Comparison of ENCODE assay signal across 19 mouse cellular contexts in genomic region chr9:116909511-116909910, GRCm38 (mm10).
DNase-seq lines count a peak whose midpoint lies in the region; TF ChIP-seq lines count a peak whose summit lies in the region.
"Had no signal": no experiment of that assay in that cellular context is flagged by ENCODE, and none has a peak within 500 bp of the region (broad histone marks: within the 10 kb centered on the region; RNA-seq: fewer than 3 reads in every experiment).

No protein-coding gene starts in this region.

- H3ac ChIP-seq in C2C12 (ENCODE audit: control insufficient read depth, insufficient read length, low read depth) (no peak overlapping the region), myocyte (ENCODE audit: control insufficient read depth, insufficient read length) (no peak overlapping the region)

- intact Hi-C loops in gastrocnemius, adult 2 months (cut with DNase I), result no loop called here

- TF ChIP-seq POLR2A in myocyte (IDR thresholded peaks at IDR 0.05; ENCODE audit: insufficient read length, low read depth), result no peak

- H3K27ac ChIP-seq in gastrocnemius, adult 2 months, result no peak overlapping the region; the same call in 1 of the 2 replicates
- H3K27ac ChIP-seq: forebrain, embryonic 13.5 days; heart, adult 2 months; hindbrain, embryonic 12.5 days had no signal

- no peaks in the 10 kb centered on the region for H3K79me3 ChIP-seq in C2C12 (ENCODE audit: low read depth)

- H3K79me2 ChIP-seq in C2C12 (ENCODE audit: control insufficient read depth, insufficient read depth), result no peaks in the 10 kb centered on the region
- no peaks in the 10 kb centered on the region for H3K79me2 ChIP-seq in myocyte (ENCODE audit: control insufficient read depth, insufficient read depth)

- no peaks in the 10 kb centered on the region for H3K27me3 ChIP-seq in C2C12 (ENCODE audit: control insufficient read depth, insufficient read depth, insufficient read length)
- H3K27me3 ChIP-seq in myocyte (ENCODE audit: control insufficient read depth, insufficient read depth, insufficient read length), result no peaks in the 10 kb centered on the region
- H3K27me3 ChIP-seq: heart, embryonic 12.5 days had no signal

- DNase-seq in gastrocnemius, adult 2 months, result peak; percentile 18
- DNase-seq in gastrocnemius, postnatal 4 days (ENCODE audit: low spot score in 2 of 2), result no peak
- DNase-seq in NIH3T3 (ENCODE audit: low read depth), result peak; percentile 11
- DNase-seq in lung, postnatal 36 days, result no peak
- no peak for DNase-seq in thymus, postnatal 25 days
- DNase-seq: adrenal gland, adult 8-10 months; B cell, adult 2 months; cerebellum, adult 11 months; cerebellum, adult 9-10 months; cerebellum, postnatal 25 days; forebrain, postnatal 0 days; heart, adult 2 months; heart, postnatal 4 days; kidney, adult 8-10 months had no signal

- H3K36me3 ChIP-seq in C2C12 (ENCODE audit: control insufficient read depth, insufficient read depth), result no peaks in the 10 kb centered on the region
- no peaks in the 10 kb centered on the region for H3K36me3 ChIP-seq in myocyte (ENCODE audit: control insufficient read depth, insufficient read depth)
- H3K36me3 ChIP-seq: heart, embryonic 12.5 days; hindbrain, embryonic 12.5 days had no signal

- H3K4me2 ChIP-seq in myocyte (ENCODE audit: low read depth), result peak overlapping the region; percentile 48
- H3K4me2 ChIP-seq: forebrain, embryonic 13.5 days; heart, embryonic 12.5 days; hindbrain, embryonic 12.5 days had no signal

- TF ChIP-seq CTCF in gastrocnemius, adult 2 months (IDR thresholded peaks at IDR 0.05), result no peak
- no peak for TF ChIP-seq CTCF in C2C12 (IDR thresholded peaks at IDR 0.05; ENCODE audit: control insufficient read depth, insufficient read depth, insufficient read length)

- no peak overlapping the region for H3K4me3 ChIP-seq in gastrocnemius, adult 2 months
- H3K4me3 ChIP-seq in C2C12 (ENCODE audit: insufficient read depth, poor library complexity, severe bottlenecking) (no peak overlapping the region), myocyte (no peak overlapping the region)
- H3K4me3 ChIP-seq: forebrain, embryonic 13.5 days; heart, adult 2 months; heart, embryonic 12.5 days; hindbrain, embryonic 12.5 days had no signal

TF ChIP-seq in C2C12, 6 proteins besides CTCF, POLR2A, EP300 and RAD21:
- TF ChIP-seq CEBPB (IDR thresholded peaks at IDR 0.05; ENCODE audit: low read depth), result peak; percentile 17
- no peak for TF ChIP-seq MYOD1 (IDR thresholded peaks at IDR 0.05; ENCODE audit: control insufficient read depth, insufficient read length, low read depth)
- no peak for TF ChIP-seq USF1 (IDR thresholded peaks at IDR 0.05; ENCODE audit: low read depth)

TF ChIP-seq in myocyte, 11 proteins besides CTCF, POLR2A, EP300 and RAD21:
- TF ChIP-seq USF1 (IDR thresholded peaks at IDR 0.05; ENCODE audit: low read depth) (no peak), CEBPB (IDR thresholded peaks at IDR 0.05; ENCODE audit: insufficient read depth, poor library complexity, severe bottlenecking) (peak; percentile 48; the same call in 1 of the 2 replicates)

Comparison
In these comparisons a context has a peak if more than half of its experiments do, and no peak if none do; other contexts are left out.
1. DNase-seq: peak in gastrocnemius, adult 2 months (single experiment) and NIH3T3 (single experiment); none in gastrocnemius, postnatal 4 days (0 of 2), lung, postnatal 36 days (single experiment) and thymus, postnatal 25 days (single experiment).